Mouse (Mus musculus) intestine, embryonic 14.5 days (tissue): ENCODE results near the gene Pigb. TPM values are rescaled to one million over a fixed set of nuclear protein-coding genes. Genes with fewer than 3 reads are reported as not detected.
"Not testable (repeated sequence)": the region's sequence is repeated elsewhere in the genome, so short reads cannot be mapped to it uniquely, and the experiment has no call there.

Experiments used
- ATAC-seq: fragments of 200-750 bp; cut with Nextera tagmentation; replicated peaks from 2 replicates; pipeline ENCODE4 v1.8.0; 2017; ENCODE audit warnings: low read depth, moderate number of reproducible peaks, moderate TSS enrichment, moderate library complexity; ENCODE audit not compliant: low FRiP score, low TSS enrichment
- DNase-seq: peaks from one replicate; pipeline ENCODE4 v3.0.0-alpha.2; 2018; ENCODE audit warnings: low spot score
- H3K27ac ChIP-seq: fragments of 300-500 bp; sonication (generic); 2 replicates; pipeline ENCODE4 v1.5.1; 2014; ENCODE audit warnings: low read depth, mild to moderate bottlenecking, control low read depth
- H3K27me3 ChIP-seq: fragments of 300-500 bp; sonication (generic); replicated peaks from 2 replicates; pipeline ENCODE4 v1.6.1; 2014; ENCODE audit warnings: low read length, control low read depth; ENCODE audit not compliant: control insufficient read depth, insufficient read depth
- H3K36me3 ChIP-seq: fragments of 300-500 bp; sonication (generic); 2 replicates; pipeline ENCODE4 v1.6.1; 2014; ENCODE audit warnings: low read length, control low read depth; ENCODE audit not compliant: control insufficient read depth, insufficient read depth
- H3K4me1 ChIP-seq: fragments of 300-500 bp; sonication (generic); replicated peaks from 2 replicates; pipeline ENCODE4 v1.6.1; 2014; ENCODE audit warnings: low read length, control low read depth, mixed read lengths; ENCODE audit not compliant: control insufficient read depth, insufficient read depth
- H3K4me2 ChIP-seq: fragments of 300-500 bp; sonication (generic); 2 replicates; pipeline ENCODE4 v1.6.1; 2014; ENCODE audit warnings: low read length
- H3K4me3 ChIP-seq: fragments of 300-500 bp; sonication (generic); 2 replicates; pipeline ENCODE4 v1.5.1; 2014; ENCODE audit warnings: low read depth, low read length, control low read depth, mixed read lengths
- H3K9ac ChIP-seq: fragments of 300-500 bp; sonication (generic); 2 replicates; pipeline ENCODE4 v1.6.1; 2014; ENCODE audit warnings: mild to moderate bottlenecking, low read length
- H3K9me3 ChIP-seq: fragments of 300-500 bp; sonication (generic); 2 replicates; pipeline ENCODE4 v1.6.1; 2016; ENCODE audit warnings: low read length, control low read depth; ENCODE audit not compliant: control insufficient read depth
- WGBS: fragments of 180-500 bp; shearing (Covaris S2); extraction: QIAGEN DNeasy Blood & Tissue Kit; methylation state at CpG from one replicate; pipeline ENCODE4 v1.1.7; 2014; 5-methylcytosine and 5-hydroxymethylcytosine counted together
- polyA plus RNA-seq: library from polyadenylated mRNA; unstranded; fragments of >200 nt; fragmentation: Nextera tagmentation; extraction: Ambion mirVana; gene quantifications from 2 replicates; pipeline ENCODE4 v1.2.1, GENCODE M21; 2014

The Pigb gene
- polyA plus RNA-seq, 1 experiment from 2014 or later, result 19.6 TPM

- H3K4me1 ChIP-seq, ATAC-seq, H3K27me3 ChIP-seq, H3K9me3 ChIP-seq, H3K9ac ChIP-seq, H3K27ac ChIP-seq, H3K4me2 ChIP-seq, DNase-seq, H3K36me3 ChIP-seq, H3K4me3 ChIP-seq: not testable (repeated sequence)
- 88% methylated on average over 11 of the region's 12 CpGs for WGBS
Observed at GRCm38 (mm10) chr9:73079349-73079748, 39.2 kb upstream of the Pigb start.

- no peak overlapping the region for H3K27ac ChIP-seq
- peaks cover 5% of the 10 kb centered on the region; the same call in 1 of the 2 replicates for H3K4me1 ChIP-seq
- ATAC-seq (no peak), DNase-seq (no peak)
- no peaks in the 10 kb centered on the region for H3K27me3 ChIP-seq
- H3K4me2 ChIP-seq, result no peak overlapping the region
- H3K4me3 ChIP-seq, result no peak overlapping the region
- WGBS, result 90% methylated on average over 5 of the region's 5 CpGs
- H3K36me3 ChIP-seq, result no peaks in the 10 kb centered on the region
- H3K9ac ChIP-seq, result no peak overlapping the region
- no peaks in the 10 kb centered on the region for H3K9me3 ChIP-seq
Observed at GRCm38 (mm10) chr9:73073169-73073568, 33.0 kb upstream of the Pigb start.

GRCm38 (mm10) chr9:73072426-73072825 is 32.2 kb upstream of the Pigb start:
- 79% methylated on average over 8 of the region's 8 CpGs for WGBS
- no peak for ATAC-seq
- no peak overlapping the region for H3K9ac ChIP-seq
- H3K27ac ChIP-seq, result no peak overlapping the region
- no peaks in the 10 kb centered on the region for H3K36me3 ChIP-seq
- H3K4me2 ChIP-seq, result no peak overlapping the region
- no peaks in the 10 kb centered on the region for H3K9me3 ChIP-seq
- DNase-seq, result no peak
- H3K27me3 ChIP-seq, result no peaks in the 10 kb centered on the region
- H3K4me3 ChIP-seq, result no peak overlapping the region
- H3K4me1 ChIP-seq, result peaks cover 13% of the 10 kb centered on the region

GRCm38 (mm10) chr9:73070971-73071659 is 30.9 kb upstream of the Pigb start:
- DNase-seq (no peak), ATAC-seq (no peak)
- no peak overlapping the region for H3K27ac ChIP-seq
- H3K4me1 ChIP-seq, result peaks cover 18% of the 10 kb centered on the region
- H3K9me3 ChIP-seq, result no peaks in the 10 kb centered on the region
- no peaks in the 10 kb centered on the region for H3K36me3 ChIP-seq
- H3K4me3 ChIP-seq, result no peak overlapping the region
- WGBS, result 70% methylated on average over 10 of the region's 10 CpGs
- H3K9ac ChIP-seq, result no peak overlapping the region
- no peak overlapping the region for H3K4me2 ChIP-seq
- no peaks in the 10 kb centered on the region for H3K27me3 ChIP-seq

GRCm38 (mm10) chr9:73068688-73069087 is 28.5 kb upstream of the Pigb start:
- no peaks in the 10 kb centered on the region for H3K27me3 ChIP-seq
- no peak overlapping the region for H3K4me2 ChIP-seq
- H3K4me3 ChIP-seq, result no peak overlapping the region
- no peak overlapping the region for H3K9ac ChIP-seq
- DNase-seq (no peak), ATAC-seq (no peak)
- no peaks in the 10 kb centered on the region for H3K9me3 ChIP-seq
- no peaks in the 10 kb centered on the region for H3K36me3 ChIP-seq
- H3K4me1 ChIP-seq, result peaks cover 21% of the 10 kb centered on the region
- H3K27ac ChIP-seq, result no peak overlapping the region
- WGBS, result 68% methylated on average over 6 of the region's 6 CpGs

GRCm38 (mm10) chr9:73068230-73068679 is 28.1 kb upstream of the Pigb start:
- 21% methylated on average over 6 of the region's 6 CpGs for WGBS
- no peak overlapping the region for H3K9ac ChIP-seq
- ATAC-seq (no peak; the same call in 1 of the 2 replicates), DNase-seq (no peak)
- no peaks in the 10 kb centered on the region for H3K36me3 ChIP-seq
- no peak overlapping the region for H3K4me2 ChIP-seq
- H3K27ac ChIP-seq, result peak overlapping the region; percentile 51; the same call in 1 of the 2 replicates
- H3K4me1 ChIP-seq, result peaks cover 25% of the 10 kb centered on the region
- no peak overlapping the region for H3K4me3 ChIP-seq
- H3K9me3 ChIP-seq, result no peaks in the 10 kb centered on the region
- H3K27me3 ChIP-seq, result no peaks in the 10 kb centered on the region

GRCm38 (mm10) chr9:73067086-73067485 is 26.9 kb upstream of the Pigb start:
- WGBS, result 20% methylated on average over 10 of the region's 10 CpGs
- Histone ChIP-seq H3K9me3 (no peaks in the 10 kb centered on the region), H3K27ac (0 out of 2 replicates have a peak overlapping the region, but pooled peaks have one; percentile 7), H3K27me3 (no peaks in the 10 kb centered on the region), H3K4me1 (peaks cover 25% of the 10 kb centered on the region), H3K4me3 (no peak overlapping the region), H3K9ac (no peak overlapping the region), H3K4me2 (peak overlapping the region; percentile 32), H3K36me3 (no peaks in the 10 kb centered on the region)
- DNase-seq (no peak), ATAC-seq (no peak)

GRCm38 (mm10) chr9:73063621-73064290 is 23.6 kb upstream of the Pigb start:
- DNase-seq (no peak), ATAC-seq (no peak)
- Histone ChIP-seq H3K27me3 (no peaks in the 10 kb centered on the region), H3K4me2 (peak overlapping the region; percentile 43), H3K36me3 (no peaks in the 10 kb centered on the region), H3K9me3 (no peaks in the 10 kb centered on the region), H3K27ac (no peak overlapping the region), H3K9ac (no peak overlapping the region), H3K4me1 (peaks cover 25% of the 10 kb centered on the region), H3K4me3 (no peak overlapping the region)
- 23% methylated on average over 15 of the region's 15 CpGs for WGBS
